Mouse (Mus musculus) gastrocnemius, adult 18-20 months (tissue): ENCODE measurements around the gene Car9. TPM values are rescaled to one million over a fixed set of nuclear protein-coding genes. Genes with fewer than 3 reads are reported as not detected.
"Not testable (repeated sequence)": the region's sequence is repeated elsewhere in the genome, so short reads cannot be mapped to it uniquely, and the experiment has no call there.

Experiments used
- DNase-seq: peaks from one replicate; pipeline ENCODE4 v3.0.0; 2021; ENCODE audit warnings: low spot score
- total RNA-seq, 2 experiments: library from RNA; stranded (reverse); gene quantifications; 2 replicates each; pipeline ENCODE4 v1.2.3; 2021

The Car9 gene
- total RNA-seq, 2 experiments from 2014 or later, result 1.4 to 2.6 TPM

- DNase-seq, result no peak
Observed at GRCm38 (mm10) chr4:43527880-43528279, 21.1 kb downstream of the Car9 start.

DNA sequence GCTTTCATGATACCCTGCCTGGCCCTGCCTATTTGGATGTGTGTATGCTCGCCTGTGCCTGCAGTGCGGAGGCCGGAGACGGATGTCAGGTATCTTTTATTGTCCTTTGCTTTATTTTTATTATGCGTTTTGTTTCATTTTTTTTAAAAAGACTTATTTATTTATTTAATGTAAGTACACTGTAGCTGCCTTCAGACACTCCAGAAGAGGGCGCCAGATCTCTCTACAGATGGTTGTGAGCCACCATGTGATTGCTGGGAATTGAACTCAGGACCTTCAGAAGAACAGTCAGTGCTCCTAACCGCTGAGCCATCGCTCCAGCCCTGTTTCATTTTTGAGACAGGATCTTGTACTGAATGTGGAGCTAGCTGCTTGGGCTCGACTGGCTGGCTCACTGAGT, 21.7 kb downstream of the Car9 start:
- DNase-seq, result no peak

DNA sequence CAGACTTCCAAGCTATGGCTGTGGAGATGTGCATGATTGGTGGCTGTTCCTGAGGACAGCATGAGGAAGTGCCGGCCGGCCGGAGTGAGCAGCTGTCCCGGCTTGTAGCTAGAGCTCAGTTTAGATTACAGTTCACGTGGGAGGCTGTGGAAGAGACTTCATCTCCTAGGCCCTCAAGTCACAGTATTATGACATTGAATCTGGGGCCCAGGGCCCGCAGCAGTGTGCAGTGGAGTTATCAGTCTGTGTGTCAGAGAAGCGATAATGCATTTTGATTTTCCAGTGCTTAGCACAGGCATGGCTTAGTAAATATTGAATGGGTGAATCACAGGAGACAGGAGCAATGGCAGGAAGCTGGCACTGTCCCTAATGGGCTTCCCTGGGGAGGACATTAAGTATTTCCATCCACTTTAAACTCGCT, 23.3 kb downstream of the Car9 start:
- peak; percentile 45 for DNase-seq

- DNase-seq, result peak; percentile 78
Observed at GRCm38 (mm10) chr4:43530581-43530980, 23.8 kb downstream of the Car9 start.

- no peak for DNase-seq
Observed at GRCm38 (mm10) chr4:43533270-43533669, 26.5 kb downstream of the Car9 start.

DNA sequence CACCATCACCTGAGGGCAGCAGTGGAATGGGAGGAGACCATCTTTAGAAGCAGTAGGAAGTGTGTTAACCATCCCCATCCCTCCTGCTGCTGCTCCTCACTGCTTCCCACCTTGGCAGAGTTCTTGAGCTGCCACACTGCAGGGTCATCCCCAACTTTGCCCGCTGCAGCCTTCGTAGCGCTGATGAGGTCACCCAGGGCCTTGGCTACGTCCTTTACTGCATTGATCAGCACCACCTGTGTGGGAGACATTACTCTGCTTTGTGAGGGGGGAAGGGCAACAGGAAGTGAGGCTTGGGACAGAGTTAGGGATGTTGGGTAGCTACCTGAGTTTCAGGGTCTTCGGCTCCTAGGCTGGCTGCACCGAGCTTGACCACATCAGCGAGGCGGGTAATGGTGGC, 28.9 kb downstream of the Car9 start:
- no peak for DNase-seq

GRCm38 (mm10) chr4:43536031-43536430, 29.3 kb downstream of the Car9 start:
- no peak for DNase-seq

- DNase-seq, result no peak
Observed at GRCm38 (mm10) chr4:43542044-43542443, 35.3 kb downstream of the Car9 start.

- DNase-seq, result no peak
Observed at GRCm38 (mm10) chr4:43546375-43547047, 39.7 kb downstream of the Car9 start.

- DNase-seq, result no peak
Observed at GRCm38 (mm10) chr4:43547160-43547559, 40.4 kb downstream of the Car9 start.

GRCm38 (mm10) chr4:43549055-43549454, 42.3 kb downstream of the Car9 start:
- DNase-seq, result no peak

DNA sequence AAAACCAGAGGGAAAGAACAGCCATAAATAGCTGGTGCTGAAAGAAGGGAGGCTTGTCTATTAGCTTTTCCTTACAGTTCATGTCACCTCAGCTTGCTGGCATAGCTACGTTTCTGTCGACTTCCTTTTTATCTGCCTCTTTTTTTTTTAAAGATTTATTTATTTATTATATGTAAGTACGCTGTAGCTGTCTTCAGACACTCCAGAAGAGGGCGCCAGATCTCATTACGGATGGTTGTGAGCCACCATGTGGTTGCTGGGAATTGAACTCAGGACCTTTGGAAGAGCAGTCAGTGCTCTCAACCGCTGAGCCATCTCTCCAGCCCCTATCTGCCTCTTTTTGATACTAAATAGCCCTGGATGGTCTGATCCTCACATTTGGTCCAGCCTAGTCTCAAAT, 45.1 kb downstream of the Car9 start:
- DNase-seq, result not testable (repeated sequence)

GRCm38 (mm10) chr4:43552437-43552836, 45.7 kb downstream of the Car9 start:
- no peak for DNase-seq

- DNase-seq, result no peak
Observed at GRCm38 (mm10) chr4:43553891-43554290, 47.1 kb downstream of the Car9 start.

- no peak for DNase-seq
Observed at GRCm38 (mm10) chr4:43555926-43556325, 49.2 kb downstream of the Car9 start.

GRCm38 (mm10) chr4:43558028-43558630, 51.4 kb downstream of the Car9 start:
- no peak for DNase-seq

DNA sequence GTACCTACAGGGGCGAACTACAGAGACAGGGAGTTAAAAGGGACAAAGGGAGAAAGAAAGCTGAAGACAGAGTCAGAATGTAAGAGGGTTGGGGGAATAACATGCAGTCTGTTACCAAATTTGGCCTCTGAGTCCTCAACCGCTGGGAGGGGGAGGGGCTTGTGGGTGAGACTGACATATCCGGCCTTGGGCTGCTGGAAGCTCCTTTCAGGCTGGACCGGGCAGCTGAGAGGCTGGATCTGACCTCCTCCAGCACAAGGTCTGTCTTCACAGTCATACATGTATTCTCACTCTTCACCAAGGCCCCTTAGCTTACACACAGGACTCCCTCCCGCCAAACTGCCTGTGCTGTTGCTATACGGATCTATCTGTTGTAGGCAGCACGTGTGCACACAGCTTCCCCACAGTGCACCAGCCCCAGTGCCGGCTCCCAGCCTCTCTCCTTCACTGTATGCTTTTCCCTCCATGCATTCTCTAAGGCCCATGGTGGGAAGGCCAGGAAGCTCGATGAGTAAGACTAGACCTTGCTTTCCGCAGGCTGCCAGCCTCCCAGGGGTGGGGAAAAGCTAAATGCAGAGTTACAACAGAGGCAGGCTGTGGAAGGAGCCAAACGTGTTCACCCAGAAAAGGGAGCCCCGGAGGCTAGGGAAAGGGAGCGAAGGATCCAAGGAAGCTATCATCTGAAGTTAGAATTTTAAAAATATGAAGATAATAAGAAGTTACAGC, 52.0 kb downstream of the Car9 start:
- DNase-seq, result peak; percentile 41

GRCm38 (mm10) chr4:43559519-43560242, 52.9 kb downstream of the Car9 start:
- no peak for DNase-seq

- peak; percentile 61 for DNase-seq
Observed at GRCm38 (mm10) chr4:43560243-43560611, 53.5 kb downstream of the Car9 start.

- DNase-seq, result no peak
Observed at GRCm38 (mm10) chr4:43560976-43561375, 54.2 kb downstream of the Car9 start.

GRCm38 (mm10) chr4:43561436-43561996, 54.8 kb downstream of the Car9 start:
- DNase-seq, result no peak
